Comparison of ENCODE assay signal across 21 mouse cellular contexts in the genomic region with DNA sequence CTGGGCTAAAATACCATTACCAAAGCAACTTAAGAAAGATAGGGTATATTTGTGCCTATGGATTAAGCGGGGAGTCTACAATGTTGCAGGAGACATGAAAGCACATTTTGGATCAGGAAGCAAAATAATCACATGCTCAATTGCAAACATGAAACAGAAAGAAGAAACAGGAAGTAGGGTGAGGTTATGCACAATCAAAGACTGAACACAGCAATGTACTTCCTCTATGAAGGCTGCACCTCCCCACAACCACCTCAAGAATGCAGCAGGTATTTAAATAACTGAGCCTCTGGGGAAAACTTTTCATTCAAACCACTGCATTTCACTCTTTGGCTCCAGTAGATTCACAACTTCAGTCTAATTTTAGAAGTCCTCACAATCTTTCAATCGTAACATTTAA.
"Had no signal": no experiment of that assay in that cellular context is flagged by ENCODE, and none has a peak within 500 bp of the region (broad histone marks: within the 10 kb centered on the region; RNA-seq: fewer than 3 reads in every experiment).

No protein-coding gene starts in this region.

- H3K27me3 ChIP-seq: limb, embryonic 12.5 days; limb, embryonic 15.5 days; neural tube, embryonic 12.5 days; neural tube, embryonic 15.5 days had no signal

- H3K9ac ChIP-seq: limb, embryonic 12.5 days; limb, embryonic 15.5 days; liver, embryonic 14.5 days; liver, postnatal 0 days; lung, embryonic 14.5 days; neural tube, embryonic 12.5 days; neural tube, embryonic 15.5 days had no signal

- DNase-seq: kidney, adult 18-20 months; kidney, postnatal 25 days; layer of hippocampus, adult 9-11 months; liver, postnatal 0 days; lung, embryonic 14.5 days; midbrain, embryonic 14.5 days; right cerebral cortex, postnatal 14 days; right cerebral cortex, postnatal 4 days; thymus, adult 18-20 months; thymus, postnatal 4 days had no signal

- H3K27ac ChIP-seq: kidney, postnatal 0 days; layer of hippocampus, adult 2 months; limb, embryonic 12.5 days; limb, embryonic 15.5 days; liver, embryonic 14.5 days; macrophage; neural tube, embryonic 12.5 days; neural tube, embryonic 15.5 days had no signal

- H3K9me3 ChIP-seq: limb, embryonic 12.5 days; limb, embryonic 15.5 days; neural tube, embryonic 12.5 days; neural tube, embryonic 15.5 days had no signal

- H3K36me3 ChIP-seq: limb, embryonic 12.5 days; limb, embryonic 15.5 days; neural tube, embryonic 12.5 days; neural tube, embryonic 15.5 days had no signal

- H3K4me3 ChIP-seq: layer of hippocampus, adult 2 months; limb, embryonic 12.5 days; limb, embryonic 15.5 days; neural tube, embryonic 12.5 days; neural tube, embryonic 15.5 days had no signal

- H3K4me2 ChIP-seq: limb, embryonic 12.5 days; limb, embryonic 15.5 days; liver, embryonic 11.5 days; lung, embryonic 14.5 days; midbrain, embryonic 11.5 days; neural tube, embryonic 12.5 days; neural tube, embryonic 15.5 days had no signal

- H3K4me1 ChIP-seq: limb, embryonic 12.5 days; limb, embryonic 15.5 days; neural tube, embryonic 12.5 days; neural tube, embryonic 15.5 days had no signal

- ATAC-seq: liver, postnatal 0 days; lung, postnatal 0 days had no signal
